Mouse (Mus musculus) mature B cell (primary cell): ENCODE results near the gene 4933415A04Rik.

ENCODE experiments used
- in situ Hi-C: fragments of 300-500 bp; cut with MboI; formaldehyde crosslinking; loops from 2 replicates; pipeline ENCODE4 v1.14.3; 2019

Gene 4933415A04Rik

GRCm38 (mm10) chr11:43575061-43575375 is 11.8 kb upstream of the 4933415A04Rik start:
- in situ Hi-C loops, result no loop called here

DNA sequence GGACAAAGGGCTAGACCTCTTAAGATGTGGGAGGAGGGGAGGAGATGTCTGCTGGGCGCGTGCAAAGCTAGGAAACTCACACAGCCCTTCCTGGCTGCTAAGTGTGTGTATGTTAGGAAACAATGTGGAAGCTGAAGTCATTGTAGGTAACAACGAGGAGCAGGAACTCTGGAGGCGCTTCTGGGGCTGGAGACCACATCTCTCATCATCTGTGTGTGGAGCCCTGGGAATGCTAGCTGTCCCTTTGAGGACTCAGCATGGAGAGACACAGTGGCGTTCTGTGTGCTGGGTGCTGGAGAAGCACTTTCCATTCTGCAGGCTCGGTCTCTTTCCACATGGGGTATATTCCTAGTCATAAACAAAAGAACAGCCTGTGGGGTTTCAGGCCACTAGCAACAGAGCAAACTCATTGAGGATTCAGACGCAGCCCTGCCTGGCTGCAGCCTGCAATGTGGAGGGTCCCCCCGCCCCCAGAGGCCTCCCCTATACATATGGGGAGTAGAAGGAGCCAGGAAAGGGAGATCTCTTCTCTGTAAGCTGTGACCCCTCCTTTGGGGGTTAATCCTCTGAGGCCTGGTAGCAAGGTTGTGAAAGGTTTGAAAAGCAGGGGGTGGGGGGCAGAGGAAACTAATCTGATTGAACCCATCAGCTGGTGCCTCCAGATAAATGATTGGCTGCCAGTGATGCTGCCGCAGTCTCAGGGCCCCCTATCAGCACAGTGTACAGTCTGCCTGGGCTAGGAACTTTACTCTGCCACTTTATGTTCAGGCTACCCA is 11.3 kb upstream of the 4933415A04Rik start:
- in situ Hi-C loops, result no loop called here

GRCm38 (mm10) chr11:43577713-43578478 is 8.9 kb upstream of the 4933415A04Rik start:
- in situ Hi-C loops, result no loop called here

DNA sequence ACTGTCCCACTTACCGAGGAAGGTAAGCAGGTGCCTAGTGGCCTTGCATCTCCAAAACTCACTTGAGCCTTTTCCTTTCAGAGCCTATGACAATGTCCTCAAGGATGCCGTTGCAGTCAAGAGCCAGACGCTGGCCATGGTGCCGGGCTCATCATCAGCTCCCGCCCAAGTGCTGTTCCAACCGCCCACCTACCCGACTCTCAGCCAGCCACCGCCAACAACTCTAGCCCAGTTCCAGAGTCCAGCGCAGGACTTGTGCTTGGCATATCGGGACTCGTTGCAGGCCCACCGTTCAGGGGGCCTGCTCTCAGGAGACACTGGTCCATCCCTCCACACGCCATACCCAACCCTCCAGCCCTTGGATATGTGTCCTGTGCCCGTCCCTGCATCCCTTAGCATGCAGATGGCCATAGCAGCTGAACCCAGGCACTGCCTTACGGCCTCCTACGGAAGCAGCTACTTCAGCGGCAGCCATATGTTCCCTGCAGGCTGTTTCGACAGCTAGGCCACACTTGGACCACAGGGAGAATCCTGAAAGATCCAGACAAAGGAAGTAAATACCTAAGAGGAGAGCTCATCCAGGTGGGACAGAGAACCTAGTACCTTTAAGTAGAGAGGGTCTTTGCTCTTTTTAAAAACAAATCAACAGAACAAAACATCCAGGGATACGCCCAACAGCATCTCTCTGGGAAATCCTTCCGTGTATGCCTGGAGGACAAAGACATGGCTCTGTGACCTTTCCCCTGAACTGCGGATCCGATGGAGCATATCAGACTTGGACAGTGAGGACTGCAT is 1.4 kb upstream of the 4933415A04Rik start:
- in situ Hi-C loops, result no loop called here

DNA sequence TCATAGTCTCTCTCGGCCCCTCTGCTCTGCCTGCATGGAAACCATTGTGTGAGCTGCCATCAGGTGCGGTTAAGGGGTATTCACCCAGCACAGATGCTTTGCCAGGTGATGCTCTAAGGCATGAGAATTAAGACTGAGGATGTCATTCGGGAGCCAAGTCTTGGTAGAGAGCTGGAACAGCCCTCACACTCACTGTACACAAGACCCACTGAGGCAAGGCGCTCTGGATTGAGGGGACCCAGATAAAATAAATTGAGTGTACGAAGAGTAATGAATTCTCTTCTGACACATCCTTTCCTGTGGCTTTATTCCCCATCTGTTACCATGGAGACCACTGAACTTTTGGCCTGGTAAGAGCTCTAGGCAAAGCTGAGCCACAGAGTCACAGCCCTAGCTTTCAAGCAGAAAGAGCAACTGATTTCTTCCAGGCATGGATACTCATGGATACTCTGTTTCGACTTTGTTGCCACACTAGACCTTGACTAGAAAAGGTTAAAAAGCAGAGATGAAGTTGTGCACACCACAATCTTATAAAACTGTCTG is 2.8 kb downstream of the 4933415A04Rik start:
- in situ Hi-C loops, result no loop called here

GRCm38 (mm10) chr11:43601440-43601839 is 14.6 kb downstream of the 4933415A04Rik start, which contains the start of gene Fabp6:
Gene Fabp6, minus strand, starts transcription at chr11:43601540.
- in situ Hi-C loops, result no loop called here

GRCm38 (mm10) chr11:43604207-43604606 is 17.4 kb downstream of the 4933415A04Rik start:
- in situ Hi-C loops, result no loop called here

GRCm38 (mm10) chr11:43604891-43605290 is 18.1 kb downstream of the 4933415A04Rik start:
- in situ Hi-C loops, result no loop called here

DNA sequence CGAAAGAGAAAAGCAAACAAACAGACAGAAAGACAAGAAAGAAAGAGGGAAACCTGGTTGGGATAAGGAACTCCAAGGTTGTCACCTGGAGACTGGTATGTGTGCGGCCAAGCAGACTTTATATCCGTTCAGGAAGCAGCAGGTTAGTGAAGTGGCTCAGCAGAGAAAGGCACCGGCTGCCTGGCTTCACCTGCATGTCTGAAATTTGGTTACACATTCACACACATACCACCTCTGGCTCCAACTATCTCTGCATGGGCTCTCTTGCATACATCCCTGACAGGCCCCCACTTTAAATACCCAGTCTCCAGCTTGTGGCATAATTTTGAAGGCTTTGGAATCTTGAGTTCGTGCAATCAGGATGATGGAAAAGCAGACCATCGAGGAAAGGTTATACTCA is 19.0 kb downstream of the 4933415A04Rik start:
- in situ Hi-C loops, result no loop called here

GRCm38 (mm10) chr11:43608440-43608839 is 21.6 kb downstream of the 4933415A04Rik start:
- in situ Hi-C loops, result no loop called here

DNA sequence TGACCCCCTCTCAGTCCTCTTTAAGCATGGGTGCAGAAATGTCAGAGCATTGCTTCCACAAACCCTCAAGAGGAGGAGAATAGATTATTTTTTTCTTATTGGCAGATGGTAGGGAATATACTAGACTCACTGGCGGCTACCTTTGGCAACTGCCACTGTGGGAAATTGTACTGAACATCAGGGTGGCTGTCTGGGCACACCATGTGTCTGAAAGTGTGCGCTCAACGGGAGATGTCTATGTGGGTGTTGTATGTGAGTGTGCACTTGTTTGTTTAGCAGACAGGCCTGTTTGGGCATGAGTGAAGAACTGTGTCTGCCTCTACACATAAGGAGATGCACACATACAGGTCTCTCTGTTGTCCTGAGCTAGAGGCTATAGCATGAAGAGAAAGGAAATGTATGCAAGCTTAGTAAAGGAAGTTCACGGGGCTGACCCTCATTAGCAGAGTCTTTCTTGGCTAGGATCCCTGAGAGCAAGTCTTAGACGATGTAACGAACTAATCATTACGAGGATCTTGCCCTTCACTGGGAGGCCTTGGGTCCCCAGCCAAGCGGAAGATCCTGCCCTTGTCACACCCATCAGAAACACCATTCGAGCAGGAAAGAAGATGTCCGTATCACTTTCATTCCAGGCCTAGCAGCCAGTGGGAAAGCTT is 23.3 kb downstream of the 4933415A04Rik start:
- in situ Hi-C loops, result no loop called here

- in situ Hi-C loops, result no loop called here
These were observed 23.8 kb downstream of the 4933415A04Rik start for GRCm38 (mm10) chr11:43610662-43611033.

GRCm38 (mm10) chr11:43612834-43613488 is 26.1 kb downstream of the 4933415A04Rik start:
- in situ Hi-C loops, result no loop called here

GRCm38 (mm10) chr11:43617924-43618323 is 31.1 kb downstream of the 4933415A04Rik start:
- in situ Hi-C loops, result no loop called here

- in situ Hi-C loops, result no loop called here
These were observed 31.6 kb downstream of the 4933415A04Rik start for GRCm38 (mm10) chr11:43618403-43618802.

DNA sequence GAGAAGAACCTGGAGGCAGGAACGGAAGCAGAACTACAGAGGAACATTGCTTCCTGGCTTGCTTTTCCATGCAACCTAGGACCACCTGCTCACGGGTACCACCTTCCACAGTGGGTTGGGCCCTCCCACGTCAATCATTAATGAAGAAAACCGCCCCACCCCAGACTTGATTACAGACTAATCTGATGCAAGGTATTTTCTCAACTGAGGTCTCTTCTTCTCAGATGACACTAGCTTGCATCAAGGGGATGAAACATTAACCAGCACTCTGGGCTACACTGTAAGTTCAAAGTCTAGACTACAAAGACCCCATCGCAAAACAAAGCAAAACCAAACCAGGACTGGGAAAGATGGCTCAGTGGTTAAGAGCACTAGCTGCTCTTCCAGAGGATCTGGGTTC is 34.9 kb downstream of the 4933415A04Rik start:
- in situ Hi-C loops, result no loop called here

DNA sequence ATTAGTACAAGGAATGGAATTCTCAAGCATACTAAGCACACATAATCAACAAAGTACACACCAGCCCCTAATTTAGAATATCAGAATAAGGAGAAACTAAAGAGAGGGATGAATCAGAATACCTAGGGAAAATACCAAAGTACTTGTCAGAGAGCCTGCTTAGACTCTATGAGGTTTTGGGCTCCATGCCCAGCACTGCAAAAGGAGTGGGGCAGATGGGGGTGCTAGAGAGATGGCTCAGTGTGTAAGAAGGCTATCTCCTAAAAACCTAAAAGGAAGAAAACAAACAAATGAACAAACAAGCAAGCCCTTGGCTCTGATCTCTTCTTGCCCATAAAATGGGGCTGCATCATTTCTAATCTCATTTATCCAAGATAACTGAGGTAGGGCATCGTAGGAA is 37.5 kb downstream of the 4933415A04Rik start:
- in situ Hi-C loops, result no loop called here

DNA sequence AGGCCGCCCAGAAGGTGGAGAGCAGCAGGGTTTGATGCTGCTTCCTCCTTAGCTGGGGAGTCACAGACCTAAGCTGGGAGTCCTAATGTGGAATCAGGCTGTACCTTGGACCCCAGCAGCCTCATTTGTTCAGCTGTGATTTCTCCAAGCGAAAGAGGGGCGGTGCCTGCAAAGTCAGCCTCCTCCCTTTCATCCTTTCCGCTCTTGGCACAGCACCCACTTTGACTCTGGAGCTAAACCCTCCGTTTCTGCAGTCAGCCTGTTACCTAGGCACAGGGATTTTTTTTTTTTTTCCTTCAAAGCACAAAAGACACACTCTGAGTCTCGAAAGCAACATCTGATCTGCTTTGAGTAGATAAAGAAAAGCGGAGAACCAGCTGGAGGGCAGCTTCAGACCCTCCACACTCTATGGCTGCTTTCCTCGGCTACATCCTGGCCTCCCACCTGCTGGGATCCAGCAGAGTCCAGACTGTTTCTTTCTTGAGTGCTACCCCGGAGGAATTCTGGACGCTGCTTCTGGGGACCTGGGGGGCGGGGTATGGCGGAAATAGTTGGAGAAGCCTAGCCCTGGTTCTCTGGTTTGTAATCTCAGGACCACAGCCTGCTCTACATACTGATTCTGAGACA is 39.6 kb downstream of the 4933415A04Rik start:
- in situ Hi-C loops, result no loop called here

- in situ Hi-C loops, result no loop called here
These were observed 40.2 kb downstream of the 4933415A04Rik start for GRCm38 (mm10) chr11:43626927-43627645.

- in situ Hi-C loops, result no loop called here
These were observed 44.8 kb downstream of the 4933415A04Rik start for GRCm38 (mm10) chr11:43631645-43632044.
